Mouse (Mus musculus): ENCODE data around the gene Cfdp1. TPM values are rescaled to one million over a fixed set of nuclear protein-coding genes. Genes with fewer than 3 reads are reported as not detected.
A peak's percentile ranks its signal among the peaks of the same experiment; 100 is the strongest.

The Cfdp1 gene
- polyA plus RNA-seq, 1 experiment from 2014 or later: 192 TPM

DNA sequence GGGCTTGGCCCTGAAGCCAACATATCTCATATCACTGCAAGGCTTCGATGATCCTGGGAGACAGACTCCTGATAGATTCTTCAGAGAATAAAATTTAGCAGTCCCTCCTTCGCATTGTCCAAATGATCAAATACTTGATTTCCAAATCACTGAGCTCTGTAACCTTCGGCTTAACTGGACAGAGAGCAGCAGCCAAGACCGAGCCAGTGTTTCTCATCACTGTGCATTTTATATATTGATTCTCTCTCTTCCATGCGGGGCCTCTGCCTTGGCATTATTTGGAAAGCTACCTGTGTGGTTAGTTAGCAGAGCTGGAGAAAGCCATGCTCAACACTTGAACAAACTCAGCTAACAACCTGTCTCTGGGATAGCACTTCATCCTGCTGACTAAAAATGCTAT lies 80.6 kb downstream of the Cfdp1 start:
- Histone ChIP-seq H3K27ac (no peak overlapping the region), H3K4me1 (peaks cover 18% of the 10 kb centered on the region), H3K4me2 (replicated peaks) (no peak overlapping the region), H3K27me3 (no peaks in the 10 kb centered on the region), H3K4me3 (no peak overlapping the region), H3K9me3 (replicated peaks) (no peaks in the 10 kb centered on the region), H3K36me3 (no peaks in the 10 kb centered on the region; the same call in 1 of the 2 replicates), H3K9ac (no peak overlapping the region)
- ATAC-seq (ENCODE audit: low FRiP score): no peak
- WGBS: 95% methylated on average over 5 of the region's 5 CpGs

DNA sequence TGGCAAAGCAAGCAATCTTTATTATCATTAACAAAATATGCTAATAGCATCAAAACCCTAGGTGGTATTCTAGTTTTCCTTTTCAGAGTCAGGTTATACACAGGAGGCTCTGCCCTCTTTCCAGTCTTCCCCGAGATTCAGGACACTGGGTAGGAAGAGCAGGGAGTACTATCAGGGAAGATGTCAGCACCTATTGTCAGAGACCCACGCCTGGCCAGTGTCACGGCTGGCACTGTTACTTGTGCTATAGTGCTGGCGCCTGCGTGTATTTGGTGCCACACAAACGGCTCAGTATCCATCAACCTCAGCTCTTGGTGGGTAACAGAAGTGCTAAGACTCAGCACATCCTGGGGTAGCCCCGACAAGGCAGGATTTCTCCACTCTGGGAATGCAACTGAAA lies 81.0 kb downstream of the Cfdp1 start:
- Histone ChIP-seq H3K9ac (no peak overlapping the region), H3K27me3 (no peaks in the 10 kb centered on the region)
- 89% methylated on average over 7 of the region's 7 CpGs for WGBS

GRCm38 (mm10) chr8:111772083-111772482 lies 82.0 kb downstream of the Cfdp1 start:
- 91% methylated on average over 9 of the region's 9 CpGs for WGBS

More for the DNA sequence above, 81.0 kb downstream of the Cfdp1 start:
- H3K27ac ChIP-seq: no peak overlapping the region
- H3K9me3 ChIP-seq (replicated peaks): no peaks in the 10 kb centered on the region
- H3K36me3 ChIP-seq: peaks cover 3% of the 10 kb centered on the region
- peaks cover 18% of the 10 kb centered on the region for H3K4me1 ChIP-seq
- no peak for ATAC-seq (ENCODE audit: low FRiP score)
- H3K4me2 ChIP-seq (replicated peaks): no peak overlapping the region
- no peak overlapping the region for H3K4me3 ChIP-seq

DNA sequence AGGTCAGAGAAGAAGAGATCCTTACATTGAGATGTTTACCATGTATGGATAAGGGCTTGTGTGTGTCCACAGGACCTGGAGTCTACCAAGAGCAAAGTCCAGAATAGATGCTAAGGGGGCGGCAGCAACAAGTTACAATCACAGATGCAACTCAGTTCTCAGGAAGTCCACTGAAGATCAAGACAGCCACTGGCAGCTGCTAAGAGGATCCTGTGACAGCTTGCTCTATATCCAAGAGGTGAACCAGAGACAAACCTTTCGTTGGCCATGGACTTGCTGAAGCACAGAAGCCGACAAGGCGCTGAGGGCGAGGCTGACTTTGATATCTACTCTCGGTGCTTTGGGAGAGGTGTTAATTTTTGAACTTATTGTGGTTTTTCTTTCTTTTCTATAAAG lies 82.5 kb downstream of the Cfdp1 start:
- no peaks in the 10 kb centered on the region for H3K27me3 ChIP-seq
- WGBS: 94% methylated on average over 6 of the region's 6 CpGs
- H3K4me1 ChIP-seq: peaks cover 18% of the 10 kb centered on the region
- H3K9me3 ChIP-seq (replicated peaks): no peaks in the 10 kb centered on the region
- H3K9ac ChIP-seq: no peak overlapping the region
- no peak overlapping the region for H3K4me2 ChIP-seq (replicated peaks)
- H3K36me3 ChIP-seq: peaks cover 13% of the 10 kb centered on the region
- H3K4me3 ChIP-seq: no peak overlapping the region
- no peak overlapping the region for H3K27ac ChIP-seq
- no peak for ATAC-seq (ENCODE audit: low FRiP score)

More at GRCm38 (mm10) chr8:111772083-111772482, 82.0 kb downstream of the Cfdp1 start:
- Histone ChIP-seq H3K4me1 (peaks cover 18% of the 10 kb centered on the region), H3K27me3 (no peaks in the 10 kb centered on the region), H3K9ac (no peak overlapping the region), H3K27ac (no peak overlapping the region), H3K9me3 (replicated peaks) (no peaks in the 10 kb centered on the region), H3K36me3 (peaks cover 8% of the 10 kb centered on the region), H3K4me3 (no peak overlapping the region), H3K4me2 (replicated peaks) (no peak overlapping the region)
- ATAC-seq (ENCODE audit: low FRiP score): no peak

DNA sequence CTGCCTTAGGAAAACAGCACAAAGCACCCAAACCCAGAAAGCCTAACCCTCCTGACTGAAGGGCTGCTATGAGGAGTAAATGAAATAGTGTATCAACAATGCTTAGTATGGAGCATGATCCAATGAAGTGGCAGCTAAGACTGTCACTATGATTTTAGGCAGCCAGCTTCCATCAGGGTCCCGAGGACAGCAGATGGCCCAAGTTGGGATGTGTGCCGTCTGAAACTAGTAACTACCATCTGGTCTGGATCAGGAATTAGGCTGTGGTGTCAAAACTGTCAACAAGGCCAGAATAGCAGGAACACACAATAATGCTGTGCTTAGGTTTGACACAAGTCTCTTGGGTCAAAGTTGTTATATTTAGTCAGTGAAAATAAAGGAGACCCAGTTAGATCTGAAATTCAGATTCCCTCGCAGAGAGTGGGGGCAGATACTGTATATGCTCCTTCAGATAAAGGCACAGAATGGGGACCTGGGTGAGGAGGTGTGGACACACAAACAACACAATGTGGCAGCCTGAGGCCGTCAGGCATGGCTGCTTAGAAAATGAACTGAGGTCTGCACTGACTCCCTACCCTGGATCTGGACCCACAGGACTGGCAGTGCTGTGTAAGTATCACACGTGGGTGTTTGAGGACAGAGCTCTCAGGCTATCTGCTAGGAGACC lies 83.0 kb downstream of the Cfdp1 start:
- WGBS: 65% methylated on average over 5 of the region's 5 CpGs

GRCm38 (mm10) chr8:111769764-111770428 lies 84.2 kb downstream of the Cfdp1 start:
- 42% methylated on average over 12 of the region's 12 CpGs for WGBS

More for the DNA sequence above, 83.0 kb downstream of the Cfdp1 start:
- Histone ChIP-seq H3K4me3 (no peak overlapping the region), H3K27ac (no peak overlapping the region), H3K27me3 (no peaks in the 10 kb centered on the region), H3K4me1 (peaks cover 18% of the 10 kb centered on the region), H3K9me3 (replicated peaks) (no peaks in the 10 kb centered on the region), H3K9ac (0 out of 2 replicates have a peak overlapping the region, but pooled peaks have one; percentile 32), H3K4me2 (replicated peaks) (no peak overlapping the region), H3K36me3 (peaks cover 13% of the 10 kb centered on the region)
- ATAC-seq (ENCODE audit: low FRiP score): no peak

DNA sequence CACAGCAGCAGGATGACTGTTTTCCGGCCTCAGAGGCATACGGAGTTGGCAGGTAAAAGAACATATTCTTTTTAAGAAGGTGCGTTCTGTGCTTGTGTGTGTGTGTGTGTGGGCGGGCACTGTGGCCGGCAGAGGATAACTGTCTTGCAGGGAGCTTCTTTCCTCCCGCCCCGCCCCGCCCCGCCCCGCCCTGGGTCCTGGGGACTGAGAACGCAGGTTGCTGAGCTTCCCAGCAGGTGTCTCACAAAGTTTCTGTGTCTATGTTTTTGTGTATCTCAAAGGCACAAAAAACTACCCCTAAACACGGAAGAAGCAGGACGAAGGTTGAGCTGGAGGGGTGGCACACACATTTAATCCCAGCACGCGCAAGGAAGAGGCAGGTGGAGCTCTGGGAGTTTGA lies 84.8 kb downstream of the Cfdp1 start:
- Histone ChIP-seq H3K27ac (peak overlapping the region; percentile 77), H3K27me3 (no peaks in the 10 kb centered on the region), H3K9me3 (replicated peaks) (no peaks in the 10 kb centered on the region), H3K4me3 (no peak overlapping the region), H3K4me2 (replicated peaks) (no peak overlapping the region), H3K36me3 (peaks cover 17% of the 10 kb centered on the region), H3K9ac (no peak overlapping the region), H3K4me1 (peaks cover 18% of the 10 kb centered on the region)
- no peak for ATAC-seq (ENCODE audit: low FRiP score)
- WGBS: 54% methylated on average over 15 of the region's 15 CpGs

More at GRCm38 (mm10) chr8:111769764-111770428, 84.2 kb downstream of the Cfdp1 start:
- Histone ChIP-seq H3K9ac (no peak overlapping the region), H3K4me1 (peaks cover 18% of the 10 kb centered on the region), H3K4me3 (no peak overlapping the region), H3K27ac (peak overlapping the region; percentile 77), H3K36me3 (peaks cover 17% of the 10 kb centered on the region), H3K9me3 (replicated peaks) (no peaks in the 10 kb centered on the region), H3K27me3 (no peaks in the 10 kb centered on the region), H3K4me2 (replicated peaks) (no peak overlapping the region; the same call in 1 of the 2 replicates)
- ATAC-seq (ENCODE audit: low FRiP score): peak; percentile 64

- Histone ChIP-seq H3K36me3 (peaks cover 17% of the 10 kb centered on the region), H3K4me3 (no peak overlapping the region), H3K4me1 (peaks cover 18% of the 10 kb centered on the region), H3K27me3 (no peaks in the 10 kb centered on the region), H3K4me2 (replicated peaks) (no peak overlapping the region), H3K9ac (no peak overlapping the region), H3K27ac (no peak overlapping the region), H3K9me3 (replicated peaks) (no peaks in the 10 kb centered on the region)
- ATAC-seq (ENCODE audit: low FRiP score): no peak
- 93% methylated on average over 6 of the region's 6 CpGs for WGBS
Observed at GRCm38 (mm10) chr8:111768651-111769050, 85.4 kb downstream of the Cfdp1 start.

DNA sequence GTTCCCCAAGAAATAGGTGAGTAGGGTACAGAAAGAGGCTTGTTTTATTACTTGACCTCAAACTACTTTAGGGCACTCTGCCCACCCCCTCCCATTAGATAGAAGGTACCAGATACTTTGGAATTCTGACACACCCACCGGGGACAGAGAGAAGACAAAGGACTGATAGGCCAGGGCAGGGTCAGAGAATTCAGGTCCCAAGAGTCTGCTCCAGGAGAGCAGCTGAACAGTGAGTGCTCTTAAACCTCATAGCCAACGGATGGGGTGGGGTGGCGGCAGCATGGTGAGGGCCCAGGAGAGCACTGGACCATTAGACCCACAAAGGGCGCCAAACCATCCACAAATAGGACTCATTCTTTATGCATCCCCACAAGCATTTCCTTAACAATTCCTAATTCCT lies 88.5 kb downstream of the Cfdp1 start:
- peaks cover 17% of the 10 kb centered on the region for H3K36me3 ChIP-seq
- ATAC-seq (ENCODE audit: low FRiP score): no peak
- no peak overlapping the region for H3K4me3 ChIP-seq
- H3K9me3 ChIP-seq (replicated peaks): no peaks in the 10 kb centered on the region
- H3K4me1 ChIP-seq: peaks cover 18% of the 10 kb centered on the region
- H3K27me3 ChIP-seq: no peaks in the 10 kb centered on the region
- WGBS: 85% methylated on average over 4 of the region's 4 CpGs
- H3K27ac ChIP-seq: no peak overlapping the region
- H3K4me2 ChIP-seq (replicated peaks): no peak overlapping the region
- H3K9ac ChIP-seq: no peak overlapping the region

- no peak overlapping the region for H3K4me3 ChIP-seq
- no peak overlapping the region for H3K9ac ChIP-seq
- H3K4me1 ChIP-seq: peaks cover 19% of the 10 kb centered on the region
- H3K9me3 ChIP-seq (replicated peaks): no peaks in the 10 kb centered on the region
- no peaks in the 10 kb centered on the region for H3K27me3 ChIP-seq
- 89% methylated on average over 9 of the region's 9 CpGs for WGBS
- H3K4me2 ChIP-seq (replicated peaks): no peak overlapping the region
- no peak for ATAC-seq (ENCODE audit: low FRiP score)
- H3K36me3 ChIP-seq: peaks cover 17% of the 10 kb centered on the region
- no peak overlapping the region for H3K27ac ChIP-seq
Observed at GRCm38 (mm10) chr8:111765096-111765495, 89.0 kb downstream of the Cfdp1 start.

DNA sequence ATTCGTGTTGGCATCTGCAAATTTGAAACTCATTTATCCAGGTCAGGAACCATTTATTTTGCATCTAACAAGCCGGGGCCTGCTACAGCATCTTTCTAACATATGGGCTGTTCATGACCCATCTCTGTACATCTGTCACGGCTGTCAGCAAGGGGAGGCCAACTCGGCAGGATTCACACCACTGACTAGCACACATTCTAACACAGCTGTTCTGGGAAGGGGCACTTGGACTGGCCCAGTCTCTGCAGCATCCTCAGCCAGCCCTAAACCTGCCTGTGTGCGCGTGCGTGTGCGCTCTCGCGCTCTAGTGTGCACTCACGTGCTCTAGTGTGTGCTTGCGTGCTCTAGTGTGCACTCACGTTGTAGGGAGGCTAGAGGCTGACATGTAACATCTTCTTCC lies 93.4 kb downstream of the Cfdp1 start:
- no peak overlapping the region for H3K4me3 ChIP-seq
- no peak for ATAC-seq (ENCODE audit: low FRiP score)
- no peaks in the 10 kb centered on the region for H3K9me3 ChIP-seq (replicated peaks)
- peaks cover 9% of the 10 kb centered on the region for H3K4me1 ChIP-seq
- 78% methylated on average over 13 of the region's 13 CpGs for WGBS
- no peaks in the 10 kb centered on the region for H3K27me3 ChIP-seq
- H3K36me3 ChIP-seq: 0 out of 2 replicates have a peak, but pooled peaks cover 4% of the 10 kb centered on the region
- H3K9ac ChIP-seq: no peak overlapping the region
- no peak overlapping the region for H3K27ac ChIP-seq
- no peak overlapping the region for H3K4me2 ChIP-seq (replicated peaks)

DNA sequence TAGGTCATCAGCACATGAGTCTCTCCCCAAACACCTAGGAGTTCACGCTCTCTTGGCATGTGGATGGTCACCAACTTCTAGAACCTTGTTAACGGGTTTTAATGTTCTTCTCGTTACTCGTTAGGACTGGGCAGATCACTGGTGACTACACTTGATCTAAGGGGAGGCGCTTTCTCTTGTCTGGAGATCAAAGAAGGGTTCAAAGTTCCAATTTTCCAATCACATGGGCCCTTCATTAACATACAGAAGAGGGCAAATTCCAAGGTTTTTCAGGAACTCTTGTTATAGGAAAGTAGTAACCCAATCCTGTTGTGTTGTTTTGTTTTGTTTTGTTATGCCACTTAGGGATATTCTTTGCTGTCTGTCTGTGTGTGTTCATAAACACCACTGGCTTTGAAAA lies 95.3 kb downstream of the Cfdp1 start:
- Histone ChIP-seq H3K27ac (no peak overlapping the region), H3K36me3 (no peaks in the 10 kb centered on the region), H3K4me2 (replicated peaks) (no peak overlapping the region), H3K4me1 (peaks cover 9% of the 10 kb centered on the region), H3K4me3 (no peak overlapping the region), H3K9ac (no peak overlapping the region), H3K27me3 (no peaks in the 10 kb centered on the region), H3K9me3 (replicated peaks) (no peaks in the 10 kb centered on the region)
- 87% methylated on average over 5 of the region's 5 CpGs for WGBS
- no peak for ATAC-seq (ENCODE audit: low FRiP score)

GRCm38 (mm10) chr8:111757599-111757998 lies 96.5 kb downstream of the Cfdp1 start:
- 89% methylated on average over 9 of the region's 9 CpGs for WGBS
- no peaks in the 10 kb centered on the region for H3K27me3 ChIP-seq

More at GRCm38 (mm10) chr8:111757599-111757998, 96.5 kb downstream of the Cfdp1 start:
- H3K27ac ChIP-seq: no peak overlapping the region
- H3K9ac ChIP-seq: no peak overlapping the region
- no peaks in the 10 kb centered on the region for H3K9me3 ChIP-seq (replicated peaks)
- no peak overlapping the region for H3K4me3 ChIP-seq
- no peaks in the 10 kb centered on the region for H3K36me3 ChIP-seq
- ATAC-seq (ENCODE audit: low FRiP score): no peak
- no peak overlapping the region for H3K4me2 ChIP-seq (replicated peaks)
- H3K4me1 ChIP-seq: peaks cover 9% of the 10 kb centered on the region
